Mouse (Mus musculus) G1E (cell line): ENCODE data around the gene Abat.

Source experiments
- CTCF ChIP-seq: IDR thresholded peaks from 2 replicates; pipeline ENCODE4 v1.5.1; 2012; ENCODE audit warnings: low read depth, low read length, inconsistent platforms, mixed read lengths
- GATA1 ChIP-seq: IDR thresholded peaks from 2 replicates; pipeline ENCODE4 v1.6.1; 2012; ENCODE audit warnings: borderline replicate concordance, low read length, inconsistent platforms, mixed read lengths
- GATA2 ChIP-seq: IDR thresholded peaks from 2 replicates; pipeline ENCODE4 v1.6.1; 2012; ENCODE audit warnings: low read depth, low read length, inconsistent platforms, borderline replicate concordance
- POLR2AphosphoS5 ChIP-seq: IDR thresholded peaks from 2 replicates; pipeline ENCODE4 v1.6.1; 2012; ENCODE audit warnings: low read depth, low read length, inconsistent platforms; ENCODE audit not compliant: insufficient replicate concordance

DNA sequence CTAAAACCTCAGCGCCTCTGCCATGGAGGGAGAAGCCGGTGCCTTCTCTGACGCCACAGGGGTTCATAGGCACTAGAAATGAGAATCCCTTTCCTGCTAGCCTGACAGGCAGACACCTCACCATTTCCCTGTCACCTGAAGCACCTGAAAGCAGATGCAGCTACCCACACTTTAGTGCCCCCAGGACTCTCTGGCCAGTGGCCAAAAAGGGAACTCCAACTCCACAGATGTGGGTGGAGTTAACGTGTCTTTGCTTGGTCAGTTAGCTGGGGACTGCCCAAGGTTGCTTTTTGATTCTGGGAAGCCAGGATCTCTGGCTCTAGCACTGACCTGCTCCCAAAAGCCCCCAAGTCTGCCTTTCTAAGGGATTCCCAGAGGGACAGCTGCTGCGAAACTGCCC, 156.2 kb downstream of the Abat start:
- TF ChIP-seq CTCF (no peak), POLR2AphosphoS5 (no peak), GATA1 (no peak), GATA2 (no peak)
